Mouse (Mus musculus) liver, postnatal 0 days (tissue): ENCODE results near the gene Cdk14.

Source experiments
- CTCF ChIP-seq: sonication (generic); IDR thresholded peaks from 2 replicates; pipeline ENCODE4 v1.5.1; 2016; ENCODE audit warnings: antibody characterized with exemption, low read depth
- EP300 ChIP-seq: IDR thresholded peaks from 2 replicates; pipeline ENCODE4 v1.6.1; 2016; ENCODE audit warnings: antibody characterized with exemption, low read depth, mild to moderate bottlenecking

- TF ChIP-seq CTCF (no peak), EP300 (no peak)
Measured at GRCm38 (mm10) chr5:4929628-4930027, 490.5 kb downstream of the Cdk14 start.
